Mouse (Mus musculus): ENCODE measurements around the gene Dusp12. TPM values are rescaled to one million over a fixed set of nuclear protein-coding genes. Genes with fewer than 3 reads are reported as not detected.

The Dusp12 gene
- total RNA-seq, 2 experiments from 2014 or later = 14.4 to 17.9 TPM

- intact Hi-C loops (cut with DNase I) = no loop called here
- DNase-seq (ENCODE audit: low spot score in 2 of 2) = peak; percentile 38 to 51
Observed at GRCm38 (mm10) chr1:170866992-170867690, 18.2 kb downstream of the Dusp12 start.

DNA sequence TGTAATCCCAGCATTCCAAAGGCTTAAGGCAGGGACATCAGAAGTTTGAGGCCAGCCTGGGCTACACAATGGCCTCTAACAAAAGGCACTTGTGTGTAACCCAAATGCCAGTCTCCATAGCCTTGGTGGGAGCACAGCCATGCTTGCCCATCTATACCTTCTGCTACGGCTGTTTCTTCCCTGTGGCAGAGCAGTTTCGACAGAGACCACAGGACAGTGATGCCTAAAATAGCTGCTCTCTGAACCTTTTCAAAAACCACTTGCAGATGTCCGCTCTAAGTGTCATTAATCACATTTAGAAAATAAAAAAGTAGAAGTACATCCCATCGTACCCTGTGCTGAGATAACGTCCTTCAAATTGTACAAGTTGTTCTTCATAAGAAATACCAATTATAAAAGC is 19.9 kb downstream of the Dusp12 start:
- DNase-seq (ENCODE audit: low spot score in 2 of 2) = no peak
- intact Hi-C loops (cut with DNase I) = no loop called here

DNA sequence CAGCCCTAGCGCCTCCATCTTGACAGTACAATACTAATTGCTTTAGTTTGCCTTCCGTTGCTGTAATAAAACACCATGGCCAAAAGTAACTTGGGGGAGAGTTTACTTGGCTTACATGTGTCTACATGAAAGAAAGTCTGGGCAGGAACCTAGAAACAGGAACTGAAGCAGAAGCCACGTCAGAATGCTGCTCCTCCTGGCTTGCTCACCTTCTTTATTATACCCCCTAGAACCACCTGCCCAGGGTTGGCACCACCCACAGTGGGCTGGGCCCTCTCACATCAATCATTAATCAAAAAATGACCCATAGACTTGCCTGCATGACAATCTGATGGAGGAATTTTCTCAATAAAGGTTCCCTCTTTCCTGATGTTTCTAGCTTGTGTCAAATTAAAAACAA is 20.6 kb downstream of the Dusp12 start:
- no peak for DNase-seq (ENCODE audit: low spot score in 2 of 2)
- intact Hi-C loops (cut with DNase I) = no loop called here

DNA sequence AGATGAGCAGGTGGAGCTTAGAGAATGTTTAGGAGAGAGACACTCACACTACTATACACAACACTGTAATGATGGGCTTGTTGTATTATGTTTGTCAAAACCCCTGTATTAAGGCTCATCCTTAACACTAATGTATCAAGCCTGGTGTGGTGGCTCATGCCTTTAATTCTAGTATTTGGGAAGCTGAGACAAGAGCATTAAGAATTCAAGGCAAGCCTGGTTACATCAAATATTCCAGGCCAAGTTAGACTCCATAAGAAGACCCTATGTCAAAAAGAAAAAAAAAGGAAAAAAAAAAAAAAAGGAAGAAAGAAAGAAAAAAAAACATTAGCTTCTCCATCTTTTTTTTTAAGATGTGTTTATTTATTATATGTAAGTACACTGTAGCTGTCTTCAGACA is 21.1 kb downstream of the Dusp12 start:
- intact Hi-C loops (cut with DNase I) = no loop called here
- DNase-seq (ENCODE audit: low spot score in 2 of 2) = no peak

DNA sequence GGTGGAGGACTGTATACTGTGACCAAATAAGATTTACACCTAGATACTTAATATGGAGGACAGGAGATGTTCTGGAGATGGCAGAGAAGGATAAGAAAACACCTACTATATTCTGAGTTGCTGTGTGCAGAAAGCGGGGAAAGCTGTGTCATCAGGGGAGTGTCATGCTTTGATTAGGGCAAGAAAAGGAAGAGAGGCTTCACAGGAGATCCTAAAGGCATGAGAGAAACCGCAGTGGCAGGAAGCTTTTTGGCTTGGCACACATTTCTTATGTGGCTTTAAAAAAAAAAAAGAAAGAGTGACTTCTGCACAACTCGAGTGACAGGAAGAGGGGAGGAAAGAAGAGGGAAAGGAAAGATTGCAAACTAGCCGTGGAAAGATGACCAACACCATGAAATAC is 22.3 kb downstream of the Dusp12 start:
- DNase-seq (ENCODE audit: low spot score in 2 of 2) = no peak

DNA sequence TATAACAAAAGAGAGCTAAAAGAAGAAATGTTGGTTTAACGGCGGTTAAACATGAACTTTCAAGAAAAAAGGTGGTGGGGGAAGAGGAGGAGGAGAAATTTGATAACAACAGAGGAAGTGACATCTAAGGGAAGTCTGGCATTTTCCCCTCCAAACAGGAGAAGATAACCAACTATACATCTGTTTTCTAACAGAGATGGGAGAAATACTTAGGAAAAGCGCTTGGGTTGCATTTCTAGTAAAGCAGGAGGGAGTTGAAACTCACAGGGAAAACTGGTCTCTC is 23.0 kb downstream of the Dusp12 start:
- intact Hi-C loops (cut with DNase I) = no loop called here
- no peak for DNase-seq (ENCODE audit: low spot score in 2 of 2)

More for the DNA sequence above, 22.3 kb downstream of the Dusp12 start:
- intact Hi-C loops (cut with DNase I) = no loop called here

DNA sequence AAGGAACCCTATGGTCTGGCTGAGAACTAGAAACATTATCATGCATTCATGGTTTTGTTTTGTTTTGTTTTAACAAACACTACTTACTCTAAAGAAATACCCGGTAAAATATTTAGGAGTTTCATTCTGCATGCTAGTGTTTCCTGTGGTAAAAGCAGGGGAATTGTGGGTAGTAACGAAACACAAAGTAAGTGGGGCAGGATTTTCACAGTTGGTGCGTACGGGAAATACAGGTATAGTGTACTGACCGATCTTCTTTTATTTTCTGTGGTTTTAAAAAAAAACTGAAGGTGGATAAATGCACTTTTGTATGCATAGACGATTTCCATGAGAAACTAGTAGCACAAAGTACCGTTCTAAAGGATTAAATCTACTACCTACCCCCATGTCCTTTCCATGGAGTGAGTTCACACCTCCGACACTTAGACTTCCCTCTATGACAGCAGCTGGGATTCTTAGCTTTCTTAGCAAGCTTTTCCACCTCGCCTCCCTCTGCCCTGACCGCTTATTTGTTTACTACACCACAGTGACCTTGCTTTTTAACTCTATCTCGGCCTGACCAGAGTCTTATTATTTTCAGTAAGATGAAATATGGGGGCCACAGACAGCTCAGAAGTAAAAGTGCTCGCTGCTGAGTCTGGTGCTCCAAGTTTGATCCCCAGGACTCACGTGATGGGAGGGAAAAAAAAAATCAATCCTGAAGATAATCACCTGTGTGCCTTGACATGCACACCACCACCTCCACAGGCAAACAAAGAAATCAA is 23.5 kb downstream of the Dusp12 start:
- DNase-seq (ENCODE audit: low spot score in 2 of 2) = no peak
- intact Hi-C loops (cut with DNase I) = no loop called here

GRCm38 (mm10) chr1:170858872-170859271 is 26.5 kb downstream of the Dusp12 start:
- no peak for DNase-seq (ENCODE audit: low spot score in 2 of 2)
- intact Hi-C loops (cut with DNase I) = no loop called here

DNA sequence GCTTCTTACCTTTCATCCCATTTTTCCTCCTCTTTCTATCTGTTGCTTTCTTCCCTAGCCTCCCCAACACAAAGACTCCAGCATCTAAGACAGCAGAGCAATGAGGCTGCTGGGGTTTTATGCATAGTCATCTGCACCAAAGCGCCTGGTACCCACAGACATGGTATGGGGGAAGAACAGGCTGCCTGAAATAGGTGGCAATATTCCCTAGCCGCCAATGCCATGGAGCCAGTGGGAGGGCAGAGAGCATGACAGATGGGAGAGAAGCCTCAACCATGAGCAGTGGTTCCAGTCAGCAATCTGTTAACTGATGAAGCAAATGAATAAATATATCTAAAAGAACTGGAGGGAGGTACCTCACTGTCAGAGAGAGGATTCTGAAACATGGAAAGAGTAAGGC is 28.0 kb downstream of the Dusp12 start:
- peak in 1 of 2 experiments; percentile 78 for DNase-seq (ENCODE audit: low spot score in 2 of 2)
- intact Hi-C loops (cut with DNase I) = no loop called here

GRCm38 (mm10) chr1:170855056-170855760 is 30.1 kb downstream of the Dusp12 start:
- intact Hi-C loops (cut with DNase I) = no loop called here
- peak in 1 of 2 experiments; percentile 52 for DNase-seq (ENCODE audit: low spot score in 2 of 2)

DNA sequence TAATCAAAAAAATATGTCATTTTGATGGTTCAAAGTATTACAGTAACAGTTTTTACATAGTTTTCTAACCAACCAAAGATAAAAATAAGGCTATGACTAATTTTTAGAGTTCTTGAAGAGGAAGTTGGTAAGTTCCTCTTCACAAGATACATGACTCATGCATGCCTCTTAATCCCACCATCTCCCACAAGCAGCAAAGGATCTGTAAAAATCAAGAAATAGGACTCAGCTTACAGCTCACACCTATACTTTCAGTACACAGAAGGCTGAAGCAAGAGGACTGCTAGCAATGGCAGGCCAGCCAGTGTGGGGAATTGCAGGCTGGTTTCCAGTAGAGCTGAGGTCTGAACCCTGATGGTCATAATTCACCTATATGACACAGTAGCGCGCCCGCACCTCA is 31.7 kb downstream of the Dusp12 start:
- peak in 1 of 2 experiments; percentile 83 for DNase-seq (ENCODE audit: low spot score in 2 of 2)
- intact Hi-C loops (cut with DNase I) = no loop called here

- DNase-seq (ENCODE audit: low spot score in 2 of 2) = no peak
- intact Hi-C loops (cut with DNase I) = no loop called here
Observed at GRCm38 (mm10) chr1:170850637-170851624, 34.4 kb downstream of the Dusp12 start.

DNA sequence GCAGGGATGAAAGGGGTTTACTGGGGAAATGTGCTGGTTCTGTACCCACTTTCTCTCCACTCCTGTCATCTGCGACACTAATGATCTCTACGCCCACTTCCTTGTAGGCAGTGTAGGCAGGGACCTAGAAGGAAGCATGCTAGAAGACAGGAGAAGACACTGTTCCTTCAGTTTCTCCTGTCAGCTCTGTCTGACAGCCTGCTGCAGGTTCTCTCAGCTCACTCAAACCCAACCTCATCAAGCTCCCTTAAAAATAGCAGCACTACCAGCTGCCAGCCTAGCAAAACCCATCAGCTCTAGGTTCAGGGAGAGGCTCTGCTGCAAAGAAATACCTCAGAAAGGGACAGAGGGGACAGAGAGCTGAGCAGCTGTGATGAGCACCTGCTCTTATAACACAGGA is 35.3 kb downstream of the Dusp12 start:
- intact Hi-C loops (cut with DNase I) = no loop called here
- peak in 1 of 2 experiments; percentile 52 for DNase-seq (ENCODE audit: low spot score in 2 of 2)

GRCm38 (mm10) chr1:170845448-170846307 is 39.7 kb downstream of the Dusp12 start:
- intact Hi-C loops (cut with DNase I) = loop anchor here (10.0 kb wide), 1 partner anchor 551 kb away; no protein-coding TSS in a partner anchor
- no peak for DNase-seq (ENCODE audit: low spot score in 2 of 2)

- intact Hi-C loops (cut with DNase I) = loop anchor here (10.0 kb wide), 1 partner anchor 550 kb away; no protein-coding TSS in a partner anchor
- no peak for DNase-seq (ENCODE audit: low spot score in 2 of 2)
Observed at GRCm38 (mm10) chr1:170844380-170844779, 41.0 kb downstream of the Dusp12 start.

DNA sequence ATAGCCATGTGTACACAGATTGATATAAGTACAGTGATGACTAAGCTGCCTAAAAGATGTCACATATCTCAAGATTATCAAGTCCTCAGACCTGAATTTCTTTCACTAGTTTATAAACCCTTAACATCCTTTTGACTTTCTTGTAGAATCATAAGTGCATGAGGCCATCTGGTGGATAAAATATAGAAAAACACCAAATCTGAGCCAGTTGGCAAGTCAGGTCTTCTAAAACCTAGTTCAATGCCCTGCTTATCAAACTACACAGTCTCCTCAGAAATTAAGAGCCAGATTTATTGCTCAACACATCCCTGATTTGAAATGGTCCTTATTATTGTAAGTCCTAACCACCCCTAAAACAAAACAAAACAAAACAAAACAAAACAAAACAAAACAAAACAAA is 45.7 kb downstream of the Dusp12 start:
- intact Hi-C loops (cut with DNase I) = loop anchor here (1.0 to 10.0 kb wide), 2 partner anchors 207 to 545 kb away; no protein-coding TSS in a partner anchor
- peak in 1 of 2 experiments; percentile 71 for DNase-seq (ENCODE audit: low spot score in 2 of 2)

DNA sequence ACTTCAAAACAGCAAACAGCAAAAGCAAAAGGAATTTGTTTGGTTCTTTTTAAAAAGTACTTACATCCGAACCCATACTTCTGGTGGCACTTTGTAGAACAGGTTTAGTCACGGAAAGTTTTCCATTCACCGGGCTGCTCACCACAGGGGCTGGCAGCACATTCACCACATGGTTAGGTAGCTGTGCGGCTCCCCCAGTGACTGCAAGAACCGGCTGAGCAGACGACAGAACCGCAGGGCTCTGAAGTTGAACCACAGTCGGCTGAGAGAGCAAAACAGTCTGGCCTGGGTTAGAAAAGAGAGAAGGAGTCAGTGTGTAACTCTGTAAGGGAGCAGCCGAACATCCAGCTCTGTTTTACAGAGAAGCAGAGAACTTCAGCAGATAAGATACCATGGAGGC is 50.6 kb downstream of the Dusp12 start:
- intact Hi-C loops (cut with DNase I) = no loop called here
- no peak for DNase-seq (ENCODE audit: low spot score in 2 of 2)

- no peak for DNase-seq (ENCODE audit: low spot score in 2 of 2)
- intact Hi-C loops (cut with DNase I) = no loop called here
Observed at GRCm38 (mm10) chr1:170829781-170830180, 55.6 kb downstream of the Dusp12 start.
